ENCODE assay signal across 11 mouse cellular contexts in the genomic region with DNA sequence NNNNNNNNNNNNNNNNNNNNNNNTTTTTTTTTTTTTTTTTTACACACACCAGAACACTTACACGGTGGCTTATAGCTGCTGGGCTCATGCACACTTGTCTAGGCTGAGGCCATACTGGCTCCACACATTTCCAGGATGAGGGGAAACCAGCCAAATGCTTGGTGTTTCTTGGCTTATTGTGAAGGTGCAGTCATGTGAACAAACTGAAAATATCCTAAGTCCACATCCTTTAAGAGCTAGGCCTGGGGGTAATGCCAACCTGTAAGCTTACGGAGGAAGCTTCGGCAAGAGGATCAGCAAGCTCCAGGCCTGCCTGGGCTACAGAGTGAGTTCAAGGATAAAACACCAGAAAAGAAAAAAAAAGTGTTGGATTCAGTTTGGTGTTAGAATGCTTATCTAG. TPM values are rescaled to one million over a fixed set of nuclear protein-coding genes. Genes with fewer than 3 reads are reported as not detected.
DNase-seq lines count a peak whose midpoint lies in the region; ATAC-seq lines count a peak whose summit lies in the region.
"Had no signal": no experiment of that assay in that cellular context is flagged by ENCODE, and none has a peak within 500 bp of the region (broad histone marks: within the 10 kb centered on the region; RNA-seq: fewer than 3 reads in every experiment).

No protein-coding gene starts in this region.

- no peak for ATAC-seq in activated CD4-positive, CD25-positive, alpha-beta regulatory T cell, adult 4 months

- intact Hi-C loops in heart, postnatal 25 days (cut with DNase I): no loop called here

- peak; percentile 17 for DNase-seq in cerebellum, adult 9-10 months
- no peak for DNase-seq in cerebellum, adult 8-10 months
- DNase-seq in heart, adult 9 months (ENCODE audit: low spot score in 2 of 2): peak; percentile 47 to 57
- DNase-seq in heart, postnatal 25 days (ENCODE audit: low spot score): no peak
- DNase-seq in NIH3T3 (ENCODE audit: low read depth): peak; percentile 29
- DNase-seq in kidney, adult 9 months: peak; percentile 89
- no peak for DNase-seq in right cerebral cortex, postnatal 14 days

RNA-seq across cellular contexts. Expression of a gene that starts 19.8 kb away (rescaled TPM):
- total RNA-seq in heart, postnatal 25 days (2021): under 1 TPM; 0.28 to 0.31 TPM
- under 1 TPM; 0.37 to 0.63 TPM for polyA plus RNA-seq in activated CD4-positive, CD25-positive, alpha-beta regulatory T cell, adult 4 months (2017; shearing (Covaris generic))
- total RNA-seq: gastrocnemius, adult 8-10 months; megakaryocyte-erythroid progenitor cell, adult 5-6 weeks had no signal
- polyA plus RNA-seq: erythroblast, embryonic 14.5 days had no signal

RNA-seq across cellular contexts. Expression of a gene that starts 50.8 kb away (rescaled TPM):
- 10 to 100 TPM; 18.4 to 25.6 TPM for total RNA-seq in heart, postnatal 25 days (2021)
- 1 to 10 TPM; 1.2 to 1.4 TPM for polyA plus RNA-seq in activated CD4-positive, CD25-positive, alpha-beta regulatory T cell, adult 4 months (2017; shearing (Covaris generic))

Comparison
In these comparisons a context has a peak if more than half of its experiments do, and no peak if none do; other contexts are left out.
1. DNase-seq: peak in cerebellum, adult 9-10 months (single experiment), heart, adult 9 months (2 of 2), NIH3T3 (single experiment) and kidney, adult 9 months (single experiment); none in cerebellum, adult 8-10 months (single experiment), heart, postnatal 25 days (single experiment) and right cerebral cortex, postnatal 14 days (single experiment).